Mouse (Mus musculus) lung, adult 18-20 months (tissue): ENCODE results near the gene Zfp874a.
A peak's percentile ranks its signal among the peaks of the same experiment; 100 is the strongest.

Experiments used
- DNase-seq, 2 experiments: peaks; one replicate each; pipeline ENCODE4 v3.0.0; 2022; ENCODE audit warnings: mixed read lengths in 2 of 2

Gene Zfp874a

GRCm38 (mm10) chr13:67375050-67375911 lies 76.1 kb downstream of the Zfp874a start, which contains the start of the genes Gm28041 and Zfp456:
TSS of gene Gm28041 (minus strand) at chr13:67375733.
TSS of gene Zfp456 (minus strand) at chr13:67375810.
- DNase-seq, result peak; percentile 86 to 87
